Mouse (Mus musculus): ENCODE measurements around the gene Gm12216.

DNA sequence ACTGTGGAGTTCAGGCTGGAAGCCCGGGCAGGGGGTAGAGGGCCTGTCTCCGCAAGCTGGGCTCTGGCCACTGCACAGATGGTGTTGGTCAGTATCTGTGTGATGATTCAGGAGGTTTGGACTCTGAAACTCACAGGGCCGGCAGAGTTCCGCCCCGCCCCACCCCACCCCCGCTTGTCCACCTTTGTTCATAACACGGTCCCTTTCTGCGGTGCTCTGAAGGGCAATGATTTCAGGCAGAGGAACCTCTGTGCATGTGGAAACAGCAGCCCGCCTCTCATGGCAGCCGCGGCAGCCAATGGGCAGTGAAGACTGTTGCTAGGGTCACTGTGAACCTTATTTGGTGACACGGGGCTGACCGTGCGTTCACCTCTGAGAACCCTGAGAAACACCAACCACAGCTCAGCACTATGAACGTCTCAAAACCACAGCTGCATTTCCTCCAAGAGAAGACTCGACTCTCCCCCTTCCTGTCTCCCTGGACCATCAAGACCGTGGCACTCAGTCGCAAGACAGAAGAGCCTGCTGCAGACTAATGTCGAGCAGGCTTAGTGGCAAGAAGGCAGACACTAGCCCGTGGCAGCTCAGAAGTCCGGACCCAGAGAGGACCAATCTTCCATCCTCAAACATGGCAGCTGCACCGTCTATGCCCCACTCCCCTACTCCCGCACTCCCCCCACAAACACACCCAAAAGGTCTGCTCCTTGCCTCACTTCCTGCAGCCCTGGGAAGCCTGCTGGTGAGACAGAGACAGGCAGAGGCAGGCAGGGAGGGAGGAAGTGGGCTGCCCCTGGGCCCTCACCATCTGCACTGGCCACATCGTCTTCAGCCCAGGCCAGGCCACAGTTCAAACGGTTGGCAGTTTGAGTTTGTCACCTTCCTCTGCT lies 64.1 kb downstream of the Gm12216 start:
- no peak for TF ChIP-seq CTCF (IDR thresholded peaks at IDR 0.05; ENCODE audit: extremely low read depth, insufficient read depth, low read length)
- no peak for TF ChIP-seq POLR2A (IDR thresholded peaks at IDR 0.05; ENCODE audit: extremely low read depth, insufficient read depth, low read length)
